Mouse (Mus musculus): ENCODE results near the gene Mesp1.

- TF ChIP-seq CTCF (IDR thresholded peaks at IDR 0.05; ENCODE audit: low read depth) (no peak), EP300 (IDR thresholded peaks at IDR 0.05; ENCODE audit: low read depth) (no peak)
Observed at GRCm38 (mm10) chr7:79802037-79802436, 8.4 kb upstream of the Mesp1 start.
